Mouse (Mus musculus) ES-E14 (cell line): ENCODE data around the gene Cd8a.

Experiments
- CHD2 ChIP-seq: IDR thresholded peaks from 2 replicates; pipeline ENCODE4 v1.6.1; 2014; ENCODE audit warnings: mild to moderate bottlenecking, low read depth, low read length, inconsistent platforms
- HCFC1 ChIP-seq: IDR thresholded peaks from 2 replicates; pipeline ENCODE4 v1.6.1; 2012; ENCODE audit warnings: low read length, inconsistent platforms, borderline replicate concordance; ENCODE audit not compliant: insufficient read depth
- MAFK ChIP-seq: IDR thresholded peaks from 2 replicates; pipeline ENCODE4 v1.6.1; 2014; ENCODE audit warnings: mild to moderate bottlenecking, low read depth, low read length, inconsistent platforms; ENCODE audit not compliant: insufficient read depth

DNA sequence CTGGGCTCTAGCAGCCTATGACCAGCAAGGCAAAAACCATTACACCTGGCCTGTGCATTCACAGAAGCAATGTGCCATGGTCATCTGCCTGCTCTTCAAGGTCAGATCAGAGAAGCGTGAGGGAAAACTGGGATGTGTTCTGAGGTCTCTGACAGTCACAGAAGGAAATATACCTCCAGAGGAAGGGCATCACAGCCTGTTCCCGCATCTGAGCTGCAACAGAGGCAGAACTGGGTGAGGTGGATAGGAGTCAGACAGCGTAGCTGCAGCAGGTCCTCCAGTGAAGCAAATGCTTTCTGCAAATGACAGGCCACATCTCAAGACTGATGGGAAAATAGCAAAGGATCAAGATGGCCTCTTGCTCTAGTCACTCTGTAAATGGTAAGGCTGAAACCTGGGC, 34.3 kb upstream of the Cd8a start:
- TF ChIP-seq CHD2 (no peak), HCFC1 (no peak), MAFK (no peak)
